Mouse (Mus musculus) CH12.LX (cell line): ENCODE data around the gene Chil4. TPM values are rescaled to one million over a fixed set of nuclear protein-coding genes. Genes with fewer than 3 reads are reported as not detected.

Source experiments
- DNase-seq: peaks from one replicate; pipeline ENCODE4 v3.0.0-alpha.2; 2013; ENCODE audit errors: extremely low read depth
- H3K27ac ChIP-seq: 2 replicates; pipeline ENCODE4 v1.5.1; 2012; ENCODE audit warnings: low read depth, mild to moderate bottlenecking, control low read depth, moderate library complexity; ENCODE audit not compliant: insufficient read depth
- H3K27me3 ChIP-seq: replicated peaks from 2 replicates; pipeline ENCODE3; 2012; ENCODE audit warnings: inconsistent platforms
- H3K36me3 ChIP-seq, 2 experiments: replicated peaks in 1 of 2; 2 replicates each; pipeline versions ENCODE3 to v1.6.1; 2012; ENCODE audit warnings: inconsistent platforms in 1 of 2, low read length in 1 of 2, mild to moderate bottlenecking in 1 of 2, mixed read lengths in 1 of 2, moderate library complexity in 1 of 2; ENCODE audit not compliant: control insufficient read depth in 1 of 2, insufficient read depth in 1 of 2
- H3K4me1 ChIP-seq, 2 experiments: 2 replicates each; pipeline ENCODE4 v1.6.1; 2012; ENCODE audit warnings: inconsistent platforms in 1 of 2, moderate library complexity in 1 of 2; ENCODE audit not compliant: insufficient read depth in 2 of 2, control insufficient read depth in 1 of 2
- H3K4me2 ChIP-seq: 2 replicates; pipeline ENCODE4 v1.6.1; 2012; ENCODE audit warnings: low read depth, mild to moderate bottlenecking, control low read depth; ENCODE audit not compliant: poor library complexity, insufficient read depth, severe bottlenecking
- H3K4me3 ChIP-seq, 3 experiments: fragments of 150-350 bp in 1 of 3; sonication (generic) in 1 of 3; replicated peaks in 1 of 3; 2 replicates each; pipeline versions ENCODE3 to v1.5.1; 2011 to 2012; ENCODE audit warnings: low read depth in 2 of 3, low read length in 2 of 3, mild to moderate bottlenecking in 2 of 3, moderate library complexity in 2 of 3, control low read depth in 1 of 3, improper control_type of control experiment in 1 of 3, inconsistent platforms in 1 of 3, mixed read lengths in 1 of 3; ENCODE audit not compliant: poor library complexity in 1 of 3
- H3K79me2 ChIP-seq: replicated peaks from 2 replicates; pipeline ENCODE4 v1.6.1; 2012; ENCODE audit warnings: mild to moderate bottlenecking, moderate library complexity; ENCODE audit not compliant: control insufficient read depth, poor library complexity, insufficient read depth, severe bottlenecking; ENCODE audit errors: extremely low read depth
- H3K9ac ChIP-seq: 2 replicates; pipeline ENCODE4 v1.6.1; 2012; ENCODE audit warnings: low read depth, mild to moderate bottlenecking, control low read depth, moderate library complexity; ENCODE audit not compliant: insufficient read depth
- H3K9me3 ChIP-seq: replicated peaks from 2 replicates; pipeline ENCODE3; 2012; ENCODE audit warnings: low read length, inconsistent platforms, mixed read lengths
- E2F4 ChIP-seq: IDR thresholded peaks from 2 replicates; pipeline ENCODE4 v1.6.1; 2011; ENCODE audit warnings: low read depth, low read length, improper control_type of control experiment; ENCODE audit not compliant: insufficient replicate concordance
- ELF1 ChIP-seq: IDR thresholded peaks from 2 replicates; pipeline ENCODE4 v1.6.1; 2014; ENCODE audit warnings: low read depth, mild to moderate bottlenecking, inconsistent platforms, low read length, improper control_type of control experiment
- ETS1 ChIP-seq: conservative IDR thresholded peaks from 2 replicates; pipeline ENCODE4 v1.6.1; 2012; ENCODE audit warnings: low read depth, mild to moderate bottlenecking, inconsistent platforms, low read length, improper control_type of control experiment, moderate library complexity
- GABPA ChIP-seq: IDR thresholded peaks from 2 replicates; pipeline ENCODE4 v1.6.1; 2012; ENCODE audit warnings: low read depth, low read length, improper control_type of control experiment, inconsistent platforms; ENCODE audit not compliant: insufficient replicate concordance
- HCFC1 ChIP-seq: IDR thresholded peaks from 2 replicates; pipeline ENCODE4 v1.6.1; 2012; ENCODE audit warnings: low read depth, mild to moderate bottlenecking, inconsistent platforms, low read length, improper control_type of control experiment
- JUN ChIP-seq: IDR thresholded peaks from 2 replicates; pipeline ENCODE4 v1.6.1; 2011; ENCODE audit warnings: low read depth, mild to moderate bottlenecking, low read length, improper control_type of control experiment, moderate library complexity; ENCODE audit not compliant: insufficient read depth
- MXI1 ChIP-seq: IDR thresholded peaks from 2 replicates; pipeline ENCODE4 v1.6.1; 2011; ENCODE audit warnings: mild to moderate bottlenecking, low read depth, low read length, improper control_type of control experiment
- MYC ChIP-seq: IDR thresholded peaks from 2 replicates; pipeline ENCODE4 v1.6.1; 2011; ENCODE audit warnings: low read depth, mild to moderate bottlenecking, improper control_type of control experiment, low read length
- NRF1 ChIP-seq: IDR thresholded peaks from 2 replicates; pipeline ENCODE4 v1.6.1; 2014; ENCODE audit warnings: low read depth, mild to moderate bottlenecking, inconsistent platforms, low read length, improper control_type of control experiment, moderate library complexity
- POLR2AphosphoS2 ChIP-seq: IDR thresholded peaks from 2 replicates; pipeline ENCODE4 v1.6.1; 2011; ENCODE audit warnings: low read depth, low read length, improper control_type of control experiment
- SIN3A ChIP-seq: IDR thresholded peaks from 2 replicates; pipeline ENCODE4 v1.6.1; 2012; ENCODE audit warnings: low read length, improper control_type of control experiment, inconsistent platforms
- UBTF ChIP-seq: IDR thresholded peaks from 2 replicates; pipeline ENCODE4 v1.6.1; 2012; ENCODE audit warnings: low read depth, mild to moderate bottlenecking, inconsistent platforms, low read length, improper control_type of control experiment, moderate library complexity
- USF1 ChIP-seq: IDR thresholded peaks from 2 replicates; pipeline ENCODE4 v1.6.1; 2014; ENCODE audit warnings: low read depth, mild to moderate bottlenecking, inconsistent platforms, low read length, improper control_type of control experiment
- ZKSCAN1 ChIP-seq: IDR thresholded peaks from 2 replicates; pipeline ENCODE4 v1.6.1; 2012; ENCODE audit warnings: low read depth, inconsistent platforms, low read length, improper control_type of control experiment, borderline replicate concordance
- ZMIZ1 ChIP-seq: IDR thresholded peaks from 2 replicates; pipeline ENCODE4 v1.6.1; 2012; ENCODE audit warnings: low read depth, mild to moderate bottlenecking, inconsistent platforms, low read length, improper control_type of control experiment
- ZNF384 ChIP-seq: IDR thresholded peaks from 2 replicates; pipeline ENCODE4 v1.6.1; 2012; ENCODE audit warnings: low read depth, low read length, improper control_type of control experiment, inconsistent platforms
- dilution Hi-C: fragments of 300-500 bp; cut with MboI; formaldehyde crosslinking; loops from 2 replicates; pipeline ENCODE4 v1.14.3; 2020; ENCODE audit warnings: low sequenced_read_pairs; ENCODE audit not compliant: extremely low pct_unique_long_range_greater_than_20kb, extremely low pct_ligation_motif_present
- in situ Hi-C: fragments of 300-500 bp; cut with MboI; formaldehyde crosslinking; loops from 3 replicates; pipeline ENCODE4 v1.14.3; 2019; ENCODE audit warnings: low sequenced_read_pairs, low pct_ligation_motif_present, low pct_unique_long_range_greater_than_20kb, mixed read lengths
- polyA plus RNA-seq: library from polyadenylated mRNA; unstranded; fragments of >175 nt; gene quantifications from 2 replicates; pipeline ENCODE4 v1.2.1, GENCODE M21; 2012; ENCODE audit warnings: low read depth; ENCODE audit not compliant: insufficient read length
- total RNA-seq, 2 experiments: library from RNA; depleted of rRNA; stranded (reverse); fragments of 300-350 nt in 1 of 2; fragments of >200 nt in 1 of 2; gene quantifications; 2 replicates each; pipeline ENCODE4 v1.2.3; 2012 to 2014

Gene Chil4
- total and polyA plus RNA-seq, 3 experiments: not detected

DNA sequence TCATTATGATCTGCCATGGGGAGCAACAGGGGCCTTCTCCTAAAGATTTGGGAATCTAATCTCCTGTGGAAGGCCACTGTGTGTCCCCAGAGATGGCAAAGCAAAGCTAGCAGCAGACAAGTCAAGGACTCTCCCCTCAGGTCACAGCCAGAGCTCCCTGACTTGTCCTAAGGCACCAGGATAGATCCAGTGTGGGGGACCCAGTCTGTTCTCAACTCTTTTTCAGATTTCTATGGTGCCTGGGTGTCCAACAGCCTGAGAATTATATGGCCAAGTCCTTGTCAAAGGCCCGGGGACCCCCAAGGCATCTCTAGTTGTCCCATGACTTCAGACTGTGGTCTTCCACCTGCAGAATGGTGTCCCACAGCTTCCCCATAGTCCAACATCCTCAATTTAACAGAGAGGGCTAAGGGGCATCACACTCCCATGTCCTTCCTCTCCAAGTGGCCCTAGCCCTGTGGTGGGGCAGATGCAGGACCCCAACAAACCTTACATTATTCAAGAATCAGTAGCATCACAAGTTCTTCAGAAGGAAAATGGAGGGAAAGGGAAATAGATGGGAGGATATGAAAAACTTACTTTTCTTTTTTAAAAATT, 48.1 kb downstream of the Chil4 start:
- no peak for DNase-seq
- Histone ChIP-seq H3K36me3 (no peaks in the 10 kb centered on the region), H3K27me3 (peaks cover 2% of the 10 kb centered on the region), H3K4me1 (no peaks in the 10 kb centered on the region), H3K79me2 (no peaks in the 10 kb centered on the region), H3K4me3 (no peak overlapping the region), H3K27ac (no peak overlapping the region), H3K9me3 (no peaks in the 10 kb centered on the region), H3K4me2 (no peak overlapping the region), H3K9ac (no peak overlapping the region)
- TF ChIP-seq GABPA: no peak
- TF ChIP-seq SIN3A: no peak
- TF ChIP-seq ETS1: no peak
- TF ChIP-seq MXI1: no peak
- no peak for TF ChIP-seq ELF1
- no peak for TF ChIP-seq POLR2AphosphoS2
- no peak for TF ChIP-seq JUN
- in situ Hi-C loops: no loop called here
- dilution Hi-C loops: no loop called here

DNA sequence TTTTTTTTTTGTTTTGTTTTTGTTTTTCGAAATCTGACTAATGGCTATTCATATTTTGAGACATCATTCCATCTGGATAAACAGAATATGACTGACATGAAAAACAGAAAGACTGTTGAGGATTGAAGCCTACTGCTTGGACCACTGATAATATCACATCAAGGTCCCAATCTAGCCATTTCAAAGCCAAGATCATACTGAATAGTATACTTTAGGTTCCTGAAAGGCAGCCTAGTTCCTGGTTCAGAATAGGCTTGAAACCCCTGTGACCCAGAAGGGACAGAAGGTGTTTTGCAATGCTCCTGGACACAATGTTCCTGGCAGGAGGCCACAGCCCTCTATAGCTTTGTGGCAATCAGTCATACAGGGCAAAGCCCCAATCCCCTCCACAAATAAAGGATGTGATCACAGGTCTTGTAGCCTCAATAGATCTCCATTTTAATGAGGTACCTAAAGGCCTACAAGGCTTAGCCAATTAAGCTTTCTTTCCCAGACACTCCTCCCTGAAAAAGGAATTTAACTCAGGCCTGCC, 48.7 kb downstream of the Chil4 start:
- Histone ChIP-seq H3K36me3 (no peaks in the 10 kb centered on the region), H3K4me3 (no peak overlapping the region), H3K79me2 (no peaks in the 10 kb centered on the region), H3K27me3 (peaks cover 2% of the 10 kb centered on the region), H3K9me3 (no peaks in the 10 kb centered on the region), H3K27ac (no peak overlapping the region), H3K9ac (no peak overlapping the region), H3K4me1 (no peaks in the 10 kb centered on the region), H3K4me2 (no peak overlapping the region)
- no peak for TF ChIP-seq UBTF
- in situ Hi-C loops (no loop called here), dilution Hi-C loops (no loop called here)
- DNase-seq: no peak

DNA sequence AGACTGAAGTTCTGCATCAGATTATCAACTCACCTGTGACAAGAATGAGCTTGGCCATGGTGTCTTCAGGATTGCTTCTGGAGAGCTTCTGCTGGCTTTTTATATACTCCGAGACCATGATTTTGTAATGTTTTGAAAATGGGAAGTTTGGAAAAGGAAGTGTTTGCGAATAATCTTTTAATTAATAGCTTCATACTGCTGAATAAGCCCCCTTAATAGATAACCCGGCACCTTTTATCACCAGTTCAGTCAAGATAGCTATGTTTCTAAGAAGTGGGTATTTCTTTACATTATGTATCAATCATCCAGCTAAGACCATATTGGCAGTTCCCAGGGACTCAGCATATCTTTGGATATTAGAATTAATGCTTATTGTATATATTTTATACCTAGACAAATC, 51.8 kb downstream of the Chil4 start, which contains the start of gene Chil3:
Gene Chil3, minus strand, starts transcription at position 101 of the 400 bp plus-strand sequence.
- Histone ChIP-seq H3K27me3 (peaks cover 2% of the 10 kb centered on the region), H3K36me3 (no peaks in the 10 kb centered on the region), H3K9me3 (no peaks in the 10 kb centered on the region), H3K27ac (no peak within 1 kb of the TSS), H3K4me2 (no peak within 1 kb of the TSS), H3K4me1 (no peaks in the 10 kb centered on the region), H3K4me3 (no peak within 1 kb of the TSS), H3K9ac (no peak within 1 kb of the TSS), H3K79me2 (no peaks in the 10 kb centered on the region)
- in situ Hi-C loops (no loop called here), dilution Hi-C loops (no loop called here)
- no peak for DNase-seq
- no peak for TF ChIP-seq ETS1
- no peak for TF ChIP-seq MYC
- TF ChIP-seq NRF1: no peak
- TF ChIP-seq ZMIZ1: no peak
- no peak for TF ChIP-seq HCFC1
- no peak for TF ChIP-seq ZNF384
- no peak for TF ChIP-seq E2F4
- TF ChIP-seq GABPA: no peak
- TF ChIP-seq USF1: no peak
- TF ChIP-seq ZKSCAN1: no peak
